Mouse (Mus musculus) monocyte, adult 5-6 weeks (primary cell): Measurements from ENCODE around the gene Inca1. TPM values are rescaled to one million over a fixed set of nuclear protein-coding genes. Genes with fewer than 3 reads are reported as not detected.

Experiments used
- ATAC-seq: fragments of 153-309, 156-312 bp; replicated peaks from 2 replicates; pipeline ENCODE4 v1.8.0; 2017; ENCODE audit warnings: mild to moderate bottlenecking; ENCODE audit not compliant: low TSS enrichment, insufficient number of reproducible peaks, severe bottlenecking, poor library complexity, low FRiP score
- total RNA-seq: library from RNA; stranded (forward); fragments of 200-1000, 200-491, 200-594 nt; gene quantifications from 3 replicates; pipeline ENCODE4 v1.2.3, GENCODE M21; 2017

Inca1 gene
- total RNA-seq, 1 experiment from 2014 or later: not detected

DNA sequence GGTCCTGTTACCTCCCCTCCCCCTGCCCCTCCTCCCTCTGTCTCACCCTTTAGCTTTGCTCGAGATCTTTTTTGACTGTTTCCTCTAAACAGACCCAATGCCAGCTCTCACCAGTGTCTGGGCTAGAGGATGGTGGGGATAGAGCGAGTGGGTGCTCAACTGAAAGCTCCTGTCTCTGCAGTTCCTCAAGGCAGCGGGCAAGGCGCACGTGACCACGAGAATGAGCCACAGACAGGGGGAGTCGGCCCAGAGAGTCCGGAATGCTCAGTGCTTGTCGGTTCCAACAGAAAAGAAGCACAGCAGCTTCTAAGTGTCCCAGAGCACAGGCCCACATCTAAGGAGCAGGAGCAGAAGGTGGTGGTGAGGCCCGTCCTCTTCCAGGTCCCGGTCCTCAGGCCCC, 25.5 kb downstream of the Inca1 start:
- ATAC-seq: no peak

DNA sequence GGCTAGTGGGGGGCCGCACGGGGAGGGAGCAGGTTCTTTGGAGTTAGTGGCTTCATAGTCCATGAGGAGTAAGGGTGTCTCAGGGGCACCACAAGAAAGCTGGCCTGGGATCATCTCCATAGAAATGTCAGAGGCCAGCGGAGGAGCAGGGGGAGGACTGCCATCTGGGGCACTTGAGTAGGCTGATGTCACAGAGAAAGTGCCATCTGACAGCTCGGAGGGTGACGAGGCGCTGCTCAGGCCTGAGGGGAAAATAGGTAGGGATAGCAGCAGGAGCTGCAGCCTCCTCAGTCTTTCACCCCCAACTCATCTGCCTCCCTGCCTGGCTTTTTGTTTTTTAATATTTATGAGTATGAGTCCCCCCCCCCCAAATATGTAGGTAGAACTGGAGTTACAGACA, 25.9 kb downstream of the Inca1 start:
- ATAC-seq: no peak

DNA sequence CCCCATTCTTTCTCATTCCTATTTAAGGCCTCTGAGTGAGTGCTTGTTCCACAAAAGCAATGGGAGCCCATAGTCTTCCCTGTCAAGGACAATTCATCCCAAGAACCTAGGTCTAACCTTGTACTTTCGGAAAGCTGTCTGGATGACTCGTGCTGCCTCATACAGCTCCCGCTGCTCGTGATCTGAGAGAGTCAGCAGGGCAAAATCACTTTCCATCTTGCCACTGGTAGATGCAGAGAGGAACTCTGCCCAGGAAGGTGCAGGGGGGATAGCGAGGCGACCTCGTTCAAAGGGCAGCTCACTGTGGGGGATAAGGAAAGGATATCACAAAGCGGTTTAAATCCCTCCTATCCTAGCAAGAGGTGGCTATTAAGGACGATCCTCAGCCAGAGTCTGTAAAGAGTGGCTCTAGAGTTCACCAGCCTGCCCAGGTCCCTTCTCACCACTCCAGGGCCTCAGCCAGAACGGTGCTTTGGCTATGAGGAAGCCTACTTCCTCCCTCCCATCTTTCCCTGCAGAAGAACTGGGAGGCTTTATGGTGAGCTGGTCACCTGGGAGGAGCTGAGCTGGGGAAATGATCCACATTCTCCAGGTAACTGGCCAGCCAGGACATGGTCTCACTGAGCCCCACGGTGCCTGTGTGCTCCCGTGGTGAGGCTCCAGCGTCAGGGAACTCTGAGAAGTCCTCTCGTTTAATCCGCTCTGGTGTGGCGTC, 28.5 kb downstream of the Inca1 start:
- ATAC-seq: no peak

DNA sequence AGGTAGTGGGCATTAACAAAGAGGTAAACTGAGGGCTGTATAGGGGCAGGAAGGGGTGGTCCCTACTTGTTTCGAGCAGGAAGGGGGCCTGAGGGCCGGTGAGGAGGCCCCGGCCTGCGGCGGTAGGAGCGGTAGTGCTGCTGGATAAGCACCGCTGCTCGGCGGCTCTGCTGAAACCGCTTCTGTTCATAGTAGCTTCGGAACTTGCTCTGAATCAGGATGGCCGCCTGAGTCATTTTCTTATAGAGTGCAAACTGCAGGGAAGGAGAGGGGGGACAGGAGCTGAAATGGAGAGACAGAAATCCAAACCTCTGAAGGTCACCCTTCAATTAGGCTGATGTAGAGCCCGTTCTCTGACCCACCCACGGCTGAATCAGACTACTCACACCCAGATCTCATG, 29.5 kb downstream of the Inca1 start:
- ATAC-seq: no peak

DNA sequence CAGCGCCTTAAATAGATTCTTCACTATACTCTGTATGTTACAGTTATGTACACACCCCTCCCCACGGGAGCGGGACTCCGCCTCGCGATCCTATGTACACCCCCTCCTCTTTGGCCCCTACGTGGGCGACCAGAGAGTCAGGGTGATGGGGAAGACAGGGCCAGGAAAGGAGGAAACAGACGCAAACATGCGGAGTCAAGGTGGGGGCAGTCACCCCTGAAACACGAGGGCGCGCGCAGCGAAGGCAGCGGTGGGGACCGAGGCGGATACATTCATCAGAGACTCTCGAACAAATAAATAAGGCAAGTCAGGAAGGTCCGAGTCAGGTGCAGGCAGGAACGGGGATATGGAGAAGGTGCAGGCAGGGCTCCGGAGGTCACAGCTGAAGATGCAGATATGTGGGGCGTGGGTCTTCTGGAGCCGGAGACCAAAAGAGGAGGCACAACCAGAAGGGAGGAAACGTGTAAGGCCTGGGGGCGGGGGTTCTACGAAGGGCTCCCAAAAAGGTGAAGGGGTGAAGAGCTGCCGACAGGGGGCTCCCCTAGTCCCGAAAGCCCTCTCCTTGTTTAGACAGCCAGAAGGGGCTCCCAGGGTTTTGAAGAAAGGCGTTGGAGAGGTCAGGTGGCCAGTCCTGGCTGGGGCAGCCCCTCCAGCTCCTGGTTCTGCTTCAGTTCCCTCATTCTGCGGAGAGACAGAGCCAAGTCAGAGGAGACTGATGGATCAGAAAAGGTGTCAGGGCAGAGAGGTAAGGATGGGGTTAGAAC, 30.2 kb downstream of the Inca1 start:
- ATAC-seq: 0 out of 2 replicates have a peak, but pooled peaks have one; percentile 0

DNA sequence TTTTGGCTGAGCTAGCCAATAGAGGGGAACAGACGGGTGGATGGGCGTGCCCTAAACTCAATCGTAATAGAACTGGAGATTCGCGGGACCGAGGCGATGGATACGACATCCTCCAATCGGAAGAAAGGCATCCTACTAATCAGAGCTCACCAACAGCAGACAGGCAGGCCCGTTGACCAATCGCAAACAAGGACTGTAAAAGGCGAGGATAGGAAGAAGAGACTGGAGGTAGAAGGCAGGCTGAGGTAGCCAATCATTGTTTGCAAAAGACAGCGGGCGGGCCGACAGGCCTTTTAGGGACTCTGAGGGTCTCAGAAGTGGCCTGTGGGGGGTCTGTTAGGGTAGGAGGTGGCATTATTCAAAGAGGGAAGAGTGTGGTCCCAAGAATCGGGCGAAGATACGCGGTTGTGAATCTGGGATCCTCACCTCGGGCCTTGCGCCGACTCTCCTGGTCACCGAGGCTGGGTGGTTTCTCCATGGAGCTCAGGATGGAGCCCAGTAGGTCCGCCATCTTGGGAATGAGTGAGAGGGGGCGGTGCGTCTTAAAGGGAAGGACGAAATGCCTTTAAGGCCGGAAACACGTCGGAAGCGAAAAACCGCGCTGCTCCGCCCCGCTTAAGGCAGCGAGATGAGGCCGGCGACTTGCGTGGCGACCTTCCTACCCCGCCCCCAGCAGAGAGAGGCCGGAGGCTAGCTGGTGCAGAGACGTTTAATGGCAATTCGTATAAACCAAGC, 31.0 kb downstream of the Inca1 start, which contains the start of gene Spag7:
Gene Spag7 (minus strand): TSS at position 646 of the 735 bp plus-strand sequence.
- peak; percentile 88 for ATAC-seq

DNA sequence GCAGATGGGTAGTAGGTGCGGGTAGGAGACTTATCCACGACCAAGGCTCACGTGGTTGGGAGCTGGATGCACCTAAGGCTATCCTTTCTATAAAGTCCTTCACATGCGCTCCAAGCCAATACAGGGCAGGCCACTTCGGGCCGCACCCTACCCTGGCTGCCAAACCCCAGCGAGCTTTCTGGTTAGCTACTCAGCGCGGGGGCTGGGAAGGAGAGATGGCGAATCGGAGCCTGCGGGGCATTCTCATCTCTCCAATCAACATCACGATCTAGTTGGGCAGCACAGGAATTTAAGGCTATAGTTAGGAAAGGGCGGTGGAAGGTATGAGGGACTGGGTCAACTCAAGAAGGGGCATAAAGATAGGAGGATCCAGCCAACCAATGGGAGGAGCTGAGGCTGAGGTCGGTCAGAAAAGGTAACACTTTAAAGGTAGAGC, 31.6 kb downstream of the Inca1 start:
- ATAC-seq: peak; percentile 10

DNA sequence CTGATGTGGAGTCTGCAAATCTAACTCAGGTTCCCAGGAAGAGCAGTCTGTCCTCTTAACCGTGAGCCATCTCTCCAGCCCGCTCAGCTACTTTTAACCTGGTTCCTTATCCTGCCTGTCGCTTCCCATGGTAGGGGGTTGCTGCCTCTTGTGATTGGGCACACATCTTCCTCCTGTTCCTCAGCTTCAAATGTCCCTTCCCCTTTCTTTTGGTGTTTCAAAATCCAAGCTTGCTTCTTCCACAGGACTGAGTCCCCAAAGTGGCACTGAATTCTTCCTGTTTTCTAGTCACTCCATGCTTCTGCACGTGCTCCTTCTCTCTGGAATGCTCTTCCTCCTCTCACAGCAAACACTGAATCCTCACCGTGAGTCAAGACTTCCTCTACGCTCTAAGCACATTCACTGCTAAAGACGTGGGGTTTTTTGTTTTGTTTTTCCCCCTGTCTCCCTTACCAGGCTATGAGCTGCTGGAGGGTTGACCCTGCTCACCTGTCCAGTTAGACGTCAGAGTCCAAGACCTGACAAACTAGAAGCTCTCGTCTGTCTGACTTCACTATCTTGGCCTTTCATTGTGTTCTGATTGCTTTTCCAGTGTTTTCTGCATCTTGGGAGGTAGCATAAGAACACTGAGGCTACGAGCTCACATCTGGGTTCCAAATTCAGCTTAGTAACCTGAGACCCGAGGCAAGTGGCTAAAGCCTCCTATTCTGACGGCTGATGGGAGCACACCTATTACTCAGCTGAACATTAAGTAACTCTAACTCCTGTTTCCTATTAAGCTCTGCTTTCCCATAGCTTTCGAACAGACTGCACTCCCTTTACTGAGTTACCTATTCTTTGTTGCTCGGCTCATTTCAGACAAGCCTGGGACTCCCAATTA, 32.4 kb downstream of the Inca1 start:
- no peak for ATAC-seq

DNA sequence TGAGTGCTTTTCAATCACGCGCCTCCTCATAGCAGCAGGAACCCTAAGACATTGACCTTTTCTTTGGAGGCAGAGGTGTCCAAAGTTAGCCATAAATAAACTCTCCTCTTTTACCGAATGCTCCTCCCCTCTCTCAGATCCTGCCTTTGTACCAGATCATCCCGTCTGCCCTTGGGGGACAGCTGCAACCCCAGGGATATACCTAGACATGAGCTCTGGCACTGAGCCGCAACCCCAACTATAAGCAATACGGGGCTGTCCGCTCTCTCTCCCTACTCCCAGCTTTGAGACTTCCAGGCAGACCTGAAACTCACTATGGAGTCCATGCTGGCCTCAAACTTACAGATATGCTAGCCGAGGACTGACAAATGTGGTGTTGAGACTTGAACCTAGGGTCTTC, 33.3 kb downstream of the Inca1 start:
- ATAC-seq: no peak

DNA sequence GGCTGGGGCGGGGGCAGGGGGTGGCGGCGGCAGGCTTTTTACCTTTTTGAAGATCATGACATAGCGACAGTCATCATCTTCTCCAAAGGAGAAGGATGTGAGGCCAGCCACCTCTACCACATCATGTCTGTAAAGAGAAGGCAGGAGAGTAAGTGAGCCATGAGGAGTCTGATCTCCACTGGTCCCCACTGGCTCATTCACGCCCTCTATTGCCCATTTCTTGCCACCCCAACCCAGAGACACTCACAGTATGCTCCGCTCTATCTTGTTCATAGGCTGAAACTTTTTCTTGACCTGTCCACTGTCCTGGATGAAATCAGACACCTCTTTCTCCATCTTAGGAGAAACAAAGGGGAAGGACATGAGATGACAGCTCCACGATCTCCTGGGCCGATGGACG, 35.2 kb downstream of the Inca1 start:
- no peak for ATAC-seq

DNA sequence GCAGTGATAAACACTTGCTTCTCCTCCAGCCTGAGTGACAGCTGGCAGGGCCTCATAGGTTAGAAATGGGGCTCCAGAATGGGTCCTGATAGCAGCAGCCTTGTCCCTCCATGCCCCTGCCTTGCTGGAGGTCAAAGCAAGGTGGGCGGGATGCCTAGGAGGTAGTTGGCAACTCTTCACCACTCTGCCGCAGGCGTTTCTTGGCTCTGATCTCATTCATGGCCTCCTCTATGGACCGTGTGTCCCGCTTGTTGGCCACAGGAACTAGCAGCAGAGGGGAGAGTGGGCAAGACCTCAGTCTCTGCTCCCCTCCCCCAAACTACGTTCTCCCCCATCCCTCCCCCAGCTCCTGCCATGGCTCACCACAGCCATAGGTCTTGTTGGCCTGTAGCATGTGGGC, 36.0 kb downstream of the Inca1 start:
- ATAC-seq: no peak

DNA sequence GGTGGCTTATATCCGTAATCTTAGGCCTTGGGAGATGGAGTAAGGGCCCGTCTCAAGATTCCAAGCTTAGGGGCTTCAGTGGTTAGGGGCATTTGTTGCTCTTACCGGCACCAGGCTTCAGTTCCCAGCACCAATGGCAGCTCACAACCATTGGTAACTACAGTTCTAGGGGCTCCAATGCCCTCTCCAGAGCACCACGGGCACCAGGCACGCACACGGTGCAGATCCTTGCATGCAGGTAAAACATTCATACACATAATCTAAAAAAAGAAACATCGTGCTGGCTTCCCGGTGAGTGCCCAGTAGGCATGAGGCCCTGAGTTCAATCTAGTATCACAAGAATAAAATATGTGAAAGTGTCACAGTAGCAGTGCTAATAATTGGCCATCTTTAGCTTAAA, 36.9 kb downstream of the Inca1 start:
- no peak for ATAC-seq

DNA sequence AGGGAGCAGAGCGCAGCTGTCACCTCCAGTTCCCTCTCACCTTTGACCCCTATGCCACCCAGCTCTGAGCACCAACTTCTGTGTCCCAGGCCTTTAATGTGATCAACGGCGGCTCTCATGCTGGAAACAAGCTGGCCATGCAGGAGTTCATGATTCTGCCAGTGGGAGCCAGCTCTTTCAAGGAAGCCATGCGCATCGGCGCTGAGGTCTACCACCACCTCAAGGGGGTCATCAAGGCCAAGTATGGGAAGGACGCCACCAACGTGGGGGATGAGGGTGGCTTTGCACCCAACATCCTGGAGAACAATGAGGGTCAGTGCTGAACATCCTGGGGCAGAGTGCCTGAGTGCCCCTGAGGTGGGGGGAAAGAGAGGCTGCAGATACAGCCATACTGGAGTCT, 39.4 kb downstream of the Inca1 start:
- ATAC-seq: no peak

DNA sequence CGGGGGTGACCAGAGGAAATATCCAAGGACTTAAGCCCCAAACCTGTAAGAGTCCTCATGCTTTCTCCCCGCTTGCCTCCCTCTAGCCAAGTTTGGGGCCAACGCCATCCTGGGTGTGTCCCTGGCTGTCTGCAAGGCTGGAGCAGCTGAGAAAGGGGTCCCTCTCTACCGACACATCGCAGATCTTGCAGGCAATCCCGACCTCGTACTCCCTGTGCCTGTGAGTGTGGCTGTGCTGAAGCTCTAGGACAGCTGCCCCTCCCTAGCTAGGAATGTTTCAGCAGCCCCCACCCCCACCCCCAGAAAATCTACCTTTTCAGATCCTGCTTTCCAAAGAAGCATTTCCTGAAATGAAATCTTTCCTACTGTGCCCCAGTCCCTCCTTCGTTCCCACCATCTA, 41.0 kb downstream of the Inca1 start:
- ATAC-seq: no peak

DNA sequence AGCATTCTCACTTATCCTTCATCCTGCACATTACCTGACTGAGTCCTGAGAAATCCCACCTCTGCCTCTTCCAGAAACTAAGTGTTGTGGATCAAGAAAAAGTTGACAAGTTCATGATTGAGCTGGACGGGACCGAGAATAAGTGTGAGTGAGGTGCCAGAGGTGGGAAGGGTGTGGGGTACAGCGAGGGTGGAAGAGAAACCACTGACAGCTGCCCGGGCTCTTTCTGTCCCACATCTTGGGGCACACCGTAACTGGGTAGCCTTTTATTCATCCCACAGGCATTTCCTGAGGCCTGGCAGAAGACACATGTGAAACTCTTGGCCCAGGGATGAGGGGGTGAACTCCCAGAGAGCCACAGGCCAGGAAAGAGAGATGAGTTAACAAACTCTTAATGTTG, 41.4 kb downstream of the Inca1 start:
- no peak for ATAC-seq

DNA sequence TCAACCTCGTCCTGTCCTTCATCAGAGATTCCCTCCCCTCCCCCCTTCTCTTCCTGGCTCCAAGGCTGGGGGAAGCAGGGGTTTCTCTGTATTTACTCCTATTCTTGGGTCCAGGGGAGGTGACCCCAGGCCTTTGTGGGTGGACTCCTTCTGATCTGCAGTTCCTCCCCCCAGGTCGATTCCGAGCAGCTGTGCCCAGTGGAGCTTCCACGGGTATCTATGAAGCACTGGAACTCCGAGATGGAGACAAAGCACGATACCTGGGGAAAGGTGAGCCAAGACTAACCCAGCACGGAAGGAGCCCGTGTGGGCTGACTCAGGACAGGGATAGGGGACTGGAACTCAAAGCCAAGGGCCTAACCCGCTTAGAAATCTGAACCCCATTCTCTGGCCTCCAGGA, 42.0 kb downstream of the Inca1 start:
- ATAC-seq: no peak

DNA sequence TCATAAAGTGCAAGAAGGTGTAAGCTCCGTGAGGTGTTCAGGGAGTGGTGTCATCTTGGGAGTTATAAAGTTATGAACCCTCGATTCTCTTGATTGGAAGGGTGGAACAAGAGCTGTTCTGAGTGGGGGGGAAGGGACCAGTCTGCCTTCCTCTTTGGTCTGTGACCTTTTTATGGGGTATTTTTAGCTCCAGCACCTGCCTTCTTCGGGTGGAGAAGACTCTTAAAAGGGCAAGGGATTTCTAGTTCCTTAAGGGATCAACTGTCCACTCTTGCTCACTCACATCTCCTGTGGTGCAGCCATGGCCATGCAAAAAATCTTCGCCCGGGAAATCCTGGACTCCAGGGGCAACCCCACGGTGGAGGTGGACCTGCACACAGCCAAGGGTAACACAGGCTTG, 42.4 kb downstream of the Inca1 start:
- no peak for ATAC-seq

DNA sequence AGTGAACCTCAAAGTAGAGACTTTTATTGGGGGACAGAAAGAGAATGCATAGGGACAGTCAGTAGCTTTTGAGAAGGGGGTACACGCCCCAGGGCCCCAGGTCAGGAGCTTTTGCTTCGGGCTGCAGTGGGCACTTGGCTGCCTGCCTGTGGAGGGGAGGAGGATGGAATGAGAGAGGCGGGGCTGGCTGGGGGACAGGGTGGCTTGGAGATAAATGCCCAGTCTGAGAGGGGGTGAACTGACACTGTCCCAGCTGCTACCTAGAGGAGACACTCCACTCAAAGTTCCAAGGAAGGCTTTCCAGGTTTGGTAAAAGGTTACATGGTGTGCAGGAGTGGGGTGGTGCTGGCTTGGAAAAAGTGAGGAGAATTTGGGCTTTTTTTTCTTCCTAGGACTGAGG, 43.0 kb downstream of the Inca1 start, which contains the start of gene Eno3:
Gene Eno3 (plus strand): TSS at position 239 of the 400 bp plus-strand sequence.
- ATAC-seq: no peak
